Mouse (Mus musculus): ENCODE data around the gene Olfr460. TPM values are rescaled to one million over a fixed set of nuclear protein-coding genes. Genes with fewer than 3 reads are reported as not detected.
"Not testable (repeated sequence)": the region's sequence is repeated elsewhere in the genome, so short reads cannot be mapped to it uniquely, and the experiment has no call there.

The Olfr460 gene
- polyA plus RNA-seq (2012; ENCODE audit: insufficient read depth, insufficient read length, missing spikeins), result not detected in 2 replicates

DNA sequence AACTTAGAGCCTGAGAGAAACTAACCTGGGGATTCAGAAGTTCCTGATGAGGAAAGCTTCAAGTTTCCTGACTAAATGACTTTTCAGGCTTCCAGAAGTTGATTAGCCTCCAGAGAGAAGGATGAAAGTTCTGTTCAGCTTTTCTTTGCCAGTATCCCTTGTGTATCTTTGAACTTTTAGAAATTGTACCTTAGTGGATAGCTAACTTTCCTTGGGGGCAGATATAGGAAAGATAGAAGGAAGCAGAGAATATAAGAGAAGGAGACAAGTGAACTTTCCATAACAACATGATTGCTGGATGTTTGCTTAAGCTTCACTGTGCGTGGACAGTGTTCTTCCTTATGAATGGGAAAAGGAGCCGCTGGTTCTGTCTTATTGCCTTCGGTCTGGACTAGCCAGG is at the start of gene Olfr460:
Gene Olfr460 (plus strand): TSS at position 301 of the 400 bp plus-strand sequence.
- H3K4me3 ChIP-seq (ENCODE audit: insufficient read depth, low read depth, low read length), result no peak within 1 kb of the TSS
- H3K4me1 ChIP-seq (ENCODE audit: control insufficient read depth, insufficient read depth, insufficient read length, low read length), result no peaks in the 10 kb centered on the region
- no peak within 1 kb of the TSS for H3K27ac ChIP-seq (replicated peaks; ENCODE audit: low read depth, low read length)

GRCm38 (mm10) chr6:40544690-40545089 is 24.6 kb upstream of the Olfr460 start:
- Histone ChIP-seq H3K4me3 (ENCODE audit: insufficient read depth, low read depth, low read length) (no peak overlapping the region), H3K4me1 (ENCODE audit: control insufficient read depth, insufficient read depth, insufficient read length, low read length) (no peaks in the 10 kb centered on the region)

DNA sequence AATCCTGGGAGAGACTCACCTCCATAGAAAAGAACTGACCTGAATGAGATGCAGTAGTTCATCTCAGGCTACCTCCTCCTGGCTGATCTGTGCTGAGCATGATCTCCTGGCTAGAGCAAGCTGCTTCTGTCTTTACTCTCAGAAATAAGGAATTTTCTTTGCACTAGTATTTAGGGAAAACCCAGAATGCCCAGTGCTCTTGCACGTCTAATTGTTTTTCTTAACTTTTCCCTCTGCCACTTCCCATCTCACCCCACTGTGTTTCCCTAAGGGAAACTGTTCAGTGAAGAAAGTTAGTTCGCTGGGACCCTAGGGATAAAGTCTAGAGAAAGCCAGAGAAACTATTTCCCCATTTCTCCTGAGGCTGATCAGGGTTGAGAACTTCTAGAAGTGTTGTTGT is 14.3 kb upstream of the Olfr460 start, which contains the start of gene Olfr461:
Gene Olfr461 (minus strand): TSS at position 101 of the 400 bp plus-strand sequence.
- Histone ChIP-seq H3K4me1 (ENCODE audit: control insufficient read depth, insufficient read depth, insufficient read length, low read length) (no peaks in the 10 kb centered on the region), H3K4me3 (ENCODE audit: insufficient read depth, low read depth, low read length) (no peak within 1 kb of the TSS), H3K27ac (replicated peaks; ENCODE audit: low read depth, low read length) (no peak within 1 kb of the TSS)

More at GRCm38 (mm10) chr6:40544690-40545089, 24.6 kb upstream of the Olfr460 start:
- H3K27ac ChIP-seq (replicated peaks; ENCODE audit: low read depth, low read length), result no peak overlapping the region

DNA sequence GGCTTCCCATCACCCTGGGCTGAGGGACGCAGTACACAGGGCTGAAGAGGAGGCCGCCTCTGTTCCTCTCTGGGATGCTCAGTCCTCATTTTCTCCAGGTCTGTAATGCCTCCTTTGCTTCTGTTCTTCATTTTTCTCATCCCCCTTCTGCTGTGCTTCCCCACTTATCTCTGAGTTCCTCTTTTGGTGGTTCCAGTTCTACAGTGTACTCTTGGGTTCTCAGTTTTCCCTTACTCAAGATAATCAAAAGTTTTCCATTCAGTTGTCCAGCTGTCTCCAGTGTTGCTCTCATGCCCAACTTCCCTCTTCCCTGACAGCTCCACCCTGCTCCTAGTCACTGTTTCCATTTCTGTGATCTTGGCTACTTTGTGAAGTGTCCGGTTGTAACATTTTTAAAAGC is 4.3 kb downstream of the Olfr460 start:
- H3K4me1 ChIP-seq (ENCODE audit: control insufficient read depth, insufficient read depth, insufficient read length, low read length), result no peaks in the 10 kb centered on the region
- no peak overlapping the region for H3K4me3 ChIP-seq (ENCODE audit: insufficient read depth, low read depth, low read length)
- no peak overlapping the region for H3K27ac ChIP-seq (replicated peaks; ENCODE audit: low read depth, low read length)

GRCm38 (mm10) chr6:40576305-40576704 is 7.0 kb downstream of the Olfr460 start:
- Histone ChIP-seq H3K4me1 (ENCODE audit: control insufficient read depth, insufficient read depth, insufficient read length, low read length) (no peaks in the 10 kb centered on the region), H3K4me3 (ENCODE audit: insufficient read depth, low read depth, low read length) (no peak overlapping the region), H3K27ac (replicated peaks; ENCODE audit: low read depth, low read length) (no peak overlapping the region)

GRCm38 (mm10) chr6:40584336-40584735 is 15.0 kb downstream of the Olfr460 start:
- Histone ChIP-seq H3K4me3 (ENCODE audit: insufficient read depth, low read depth, low read length) (no peak overlapping the region), H3K27ac (replicated peaks; ENCODE audit: low read depth, low read length) (no peak overlapping the region), H3K4me1 (ENCODE audit: control insufficient read depth, insufficient read depth, insufficient read length, low read length) (no peaks in the 10 kb centered on the region)

DNA sequence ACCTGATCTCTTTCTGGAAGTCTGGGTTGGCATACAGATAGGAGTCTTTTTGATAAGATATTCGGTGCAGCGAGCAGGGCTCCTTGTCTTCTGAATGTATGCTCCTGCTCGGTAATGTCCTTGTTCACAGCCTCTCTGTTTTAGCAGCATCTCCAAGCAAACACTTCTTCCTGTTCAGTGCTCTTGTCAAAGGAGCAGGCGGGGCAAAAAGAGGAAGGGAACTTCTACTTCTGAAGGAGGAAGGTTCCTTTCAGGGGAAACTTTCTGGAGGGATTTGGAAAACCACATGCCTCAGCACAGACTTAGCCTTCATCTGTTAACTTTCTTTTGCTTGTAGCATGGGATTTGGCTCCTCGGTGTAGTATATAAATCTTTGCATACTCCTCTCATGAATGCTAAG is 16.4 kb downstream of the Olfr460 start, which contains the start of gene Clec5a:
Gene Clec5a (minus strand): TSS at position 177 of the 400 bp plus-strand sequence.
- no peak within 1 kb of the TSS for H3K27ac ChIP-seq (replicated peaks; ENCODE audit: low read depth, low read length)
- no peak within 1 kb of the TSS for H3K4me3 ChIP-seq (ENCODE audit: insufficient read depth, low read depth, low read length)
- no peaks in the 10 kb centered on the region for H3K4me1 ChIP-seq (ENCODE audit: control insufficient read depth, insufficient read depth, insufficient read length, low read length)

- Histone ChIP-seq H3K4me3 (ENCODE audit: insufficient read depth, low read depth, low read length) (no peak overlapping the region), H3K4me1 (ENCODE audit: control insufficient read depth, insufficient read depth, insufficient read length, low read length) (no peaks in the 10 kb centered on the region), H3K27ac (replicated peaks; ENCODE audit: low read depth, low read length) (no peak overlapping the region)
Observed at GRCm38 (mm10) chr6:40588346-40588745, 19.1 kb downstream of the Olfr460 start.

GRCm38 (mm10) chr6:40594804-40595550 is 25.7 kb downstream of the Olfr460 start:
- no peak overlapping the region for H3K4me3 ChIP-seq (ENCODE audit: insufficient read depth, low read depth, low read length)
- no peak overlapping the region for H3K27ac ChIP-seq (replicated peaks; ENCODE audit: low read depth, low read length)
- H3K4me1 ChIP-seq (ENCODE audit: control insufficient read depth, insufficient read depth, insufficient read length, low read length), result no peaks in the 10 kb centered on the region

- H3K27ac ChIP-seq (replicated peaks; ENCODE audit: low read depth, low read length); H3K4me1 ChIP-seq (ENCODE audit: control insufficient read depth, insufficient read depth, insufficient read length, low read length); H3K4me3 ChIP-seq (ENCODE audit: insufficient read depth, low read depth, low read length): not testable (repeated sequence)
Observed at GRCm38 (mm10) chr6:40598546-40598945, 29.3 kb downstream of the Olfr460 start.

DNA sequence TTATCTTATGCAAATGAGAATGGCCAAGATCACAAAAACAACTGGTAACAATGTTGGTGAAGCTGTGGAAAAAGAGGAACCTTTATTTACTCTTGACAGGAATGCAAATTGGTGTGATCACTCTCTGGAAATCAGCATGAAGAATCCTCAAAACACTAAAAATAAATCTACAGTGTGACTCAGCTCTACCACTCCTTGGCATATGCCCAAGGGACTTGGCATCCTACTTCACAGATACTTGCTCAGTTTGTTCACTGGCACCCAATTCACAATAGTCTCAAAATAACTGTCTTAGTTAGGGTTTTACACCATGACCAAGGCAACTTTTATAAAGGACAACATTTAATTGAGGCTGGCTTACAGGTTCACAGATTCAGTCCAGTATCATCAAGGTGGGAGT is 38.1 kb downstream of the Olfr460 start:
- Histone ChIP-seq H3K27ac (replicated peaks; ENCODE audit: low read depth, low read length) (no peak overlapping the region), H3K4me1 (ENCODE audit: control insufficient read depth, insufficient read depth, insufficient read length, low read length) (no peaks in the 10 kb centered on the region)

GRCm38 (mm10) chr6:40610244-40610643 is 41.0 kb downstream of the Olfr460 start:
- Histone ChIP-seq H3K27ac (replicated peaks; ENCODE audit: low read depth, low read length) (no peak overlapping the region), H3K4me3 (ENCODE audit: insufficient read depth, low read depth, low read length) (no peak overlapping the region)

More for the DNA sequence above, 38.1 kb downstream of the Olfr460 start:
- H3K4me3 ChIP-seq (ENCODE audit: insufficient read depth, low read depth, low read length), result no peak overlapping the region

GRCm38 (mm10) chr6:40613260-40613852 is 44.1 kb downstream of the Olfr460 start, which contains the start of gene Tas2r138:
Tas2r138 (minus strand) TSS chr6:40613310.
- no peak within 1 kb of the TSS for H3K4me3 ChIP-seq (ENCODE audit: insufficient read depth, low read depth, low read length)
- no peak within 1 kb of the TSS for H3K27ac ChIP-seq (replicated peaks; ENCODE audit: low read depth, low read length)
- no peaks in the 10 kb centered on the region for H3K4me1 ChIP-seq (ENCODE audit: control insufficient read depth, insufficient read depth, insufficient read length, low read length)

More at GRCm38 (mm10) chr6:40610244-40610643, 41.0 kb downstream of the Olfr460 start:
- no peaks in the 10 kb centered on the region for H3K4me1 ChIP-seq (ENCODE audit: control insufficient read depth, insufficient read depth, insufficient read length, low read length)

DNA sequence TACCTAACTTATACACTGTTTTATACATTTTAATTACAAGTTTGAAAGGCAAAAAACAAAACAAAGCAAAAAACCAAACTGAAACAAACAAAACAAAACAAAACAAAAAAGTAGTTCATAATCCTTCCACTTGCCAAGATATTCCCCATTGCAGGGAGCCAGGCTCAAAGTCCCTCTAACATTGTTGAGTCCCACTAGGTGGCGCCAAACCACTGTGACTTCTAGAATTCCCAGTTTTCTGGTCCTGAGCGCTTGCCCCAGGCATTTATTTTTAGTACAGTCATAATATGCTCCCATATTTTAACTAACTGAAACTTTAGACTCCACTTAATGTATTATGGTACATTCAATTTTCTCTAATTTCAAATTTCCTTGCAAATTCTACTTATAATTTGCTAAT is 48.7 kb downstream of the Olfr460 start:
- Histone ChIP-seq H3K4me3 (ENCODE audit: insufficient read depth, low read depth, low read length) (no peak overlapping the region), H3K4me1 (ENCODE audit: control insufficient read depth, insufficient read depth, insufficient read length, low read length) (no peaks in the 10 kb centered on the region), H3K27ac (replicated peaks; ENCODE audit: low read depth, low read length) (no peak overlapping the region)

All from brown adipose tissue, adult 24 weeks (tissue).